Mouse (Mus musculus) embryonic facial prominence, embryonic 11.5 days (tissue): ENCODE data around the gene Npw. TPM values are rescaled to one million over a fixed set of nuclear protein-coding genes. Genes with fewer than 3 reads are reported as not detected.

ENCODE experiments used
- ATAC-seq: fragments of 200-750 bp; cut with Nextera tagmentation; replicated peaks from 2 replicates; pipeline ENCODE4 v1.8.0; 2017; ENCODE audit warnings: low read depth; ENCODE audit not compliant: insufficient number of reproducible peaks, low FRiP score, low TSS enrichment
- DNase-seq: peaks from one replicate; pipeline ENCODE4 v3.0.0-alpha.2; 2015; ENCODE audit warnings: low spot score
- H3K27ac ChIP-seq: fragments of 300-500 bp; sonication (generic); replicated peaks from 2 replicates; pipeline ENCODE4 v1.5.1; 2014; ENCODE audit warnings: mild to moderate bottlenecking, low read depth, low read length, control low read depth
- H3K27me3 ChIP-seq: fragments of 300-500 bp; sonication (generic); 2 replicates; pipeline ENCODE4 v1.6.1; 2014; ENCODE audit warnings: mild to moderate bottlenecking, low read length, moderate library complexity, mixed read lengths; ENCODE audit not compliant: control insufficient read depth, insufficient read depth
- H3K36me3 ChIP-seq: fragments of 300-500 bp; sonication (generic); replicated peaks from 2 replicates; pipeline ENCODE4 v1.6.1; 2014; ENCODE audit warnings: low read depth, mild to moderate bottlenecking, low read length, moderate library complexity, mixed read lengths; ENCODE audit not compliant: control insufficient read depth, insufficient read depth
- H3K4me1 ChIP-seq: fragments of 300-500 bp; sonication (generic); 2 replicates; pipeline ENCODE4 v1.6.1; 2014; ENCODE audit warnings: low read length, mixed read lengths; ENCODE audit not compliant: control insufficient read depth, insufficient read depth
- H3K4me2 ChIP-seq: fragments of 300-500 bp; sonication (generic); 2 replicates; pipeline ENCODE4 v1.6.1; 2014; ENCODE audit warnings: low read depth, mild to moderate bottlenecking, control low read depth, low read length, moderate library complexity
- H3K4me3 ChIP-seq: fragments of 300-500 bp; sonication (generic); 2 replicates; pipeline ENCODE4 v1.5.1; 2014; ENCODE audit warnings: low read depth, low read length, control low read depth
- H3K9ac ChIP-seq: fragments of 300-500 bp; sonication (generic); replicated peaks from 2 replicates; pipeline ENCODE4 v1.6.1; 2014; ENCODE audit warnings: mild to moderate bottlenecking, control low read depth, low read length
- H3K9me3 ChIP-seq: fragments of 300-500 bp; sonication (generic); replicated peaks from 2 replicates; pipeline ENCODE4 v1.6.1; 2016; ENCODE audit warnings: mild to moderate bottlenecking, low read length, inconsistent platforms, mixed read lengths; ENCODE audit not compliant: control insufficient read depth
- WGBS: fragments of 180-500 bp; shearing (Covaris S2); extraction: QIAGEN DNeasy Blood & Tissue Kit; methylation state at CpG from one replicate; pipeline ENCODE4 v1.1.7; 2014; 5-methylcytosine and 5-hydroxymethylcytosine counted together
- polyA plus RNA-seq: library from polyadenylated mRNA; unstranded; fragments of >200 nt; fragmentation: Nextera tagmentation; extraction: Ambion mirVana; gene quantifications from 2 replicates; pipeline ENCODE4 v1.2.1, GENCODE M21; 2014

The Npw gene
- 0.48 TPM in 1 of 2 replicates, not detected in the other for polyA plus RNA-seq

DNA sequence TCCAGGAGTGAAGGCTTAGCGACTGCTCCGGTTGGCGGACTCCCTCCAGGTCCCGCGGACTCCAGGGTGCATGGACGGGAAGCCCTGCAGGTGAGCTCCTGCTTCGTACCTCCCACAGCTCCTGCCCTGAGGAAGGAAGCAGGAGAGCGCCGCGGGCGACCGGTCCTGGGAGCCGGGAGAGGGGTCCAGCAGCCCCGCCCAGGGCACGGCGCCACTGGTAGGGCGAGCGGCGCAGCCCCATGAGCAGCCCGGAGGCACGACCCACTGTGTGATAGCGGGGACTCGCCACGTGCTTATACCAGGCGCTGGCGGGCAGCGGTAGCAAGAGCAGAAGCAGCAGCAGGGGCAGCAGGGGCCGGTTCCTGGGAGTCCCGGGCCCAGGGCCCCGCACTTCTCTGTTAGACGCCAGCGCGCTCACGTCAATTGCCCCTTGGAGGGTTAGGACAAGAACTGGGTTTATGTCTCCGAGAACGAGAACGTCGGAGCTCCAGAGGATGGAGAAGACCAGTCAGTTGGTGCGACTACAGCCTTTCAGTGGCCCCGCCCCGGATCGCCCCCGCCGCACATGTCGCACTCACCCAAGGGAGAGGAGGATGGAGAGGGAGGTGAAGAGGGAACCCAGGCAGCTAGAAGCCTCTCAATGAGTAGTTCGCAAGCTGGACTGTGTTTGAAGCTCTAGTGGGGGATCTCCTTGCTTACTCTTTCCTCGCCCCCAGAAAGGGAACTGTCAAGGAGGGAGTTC, at the start of gene Npw:
Gene Npw, minus strand, starts transcription at position 441 of the 742 bp plus-strand sequence.
- no peak for ATAC-seq
- Histone ChIP-seq H3K9ac (peak within 1 kb of the TSS; percentile 54), H3K27me3 (peaks cover 32% of the 10 kb centered on the region), H3K4me3 (peak within 1 kb of the TSS; percentile 38), H3K4me1 (peaks cover 4% of the 10 kb centered on the region; the same call in 1 of the 2 replicates), H3K4me2 (peak within 1 kb of the TSS; percentile 91), H3K36me3 (no peaks in the 10 kb centered on the region), H3K27ac (no peak within 1 kb of the TSS), H3K9me3 (no peaks in the 10 kb centered on the region)
- 2% methylated on average over 47 of the region's 47 CpGs for WGBS
- peak; percentile 43 for DNase-seq

DNA sequence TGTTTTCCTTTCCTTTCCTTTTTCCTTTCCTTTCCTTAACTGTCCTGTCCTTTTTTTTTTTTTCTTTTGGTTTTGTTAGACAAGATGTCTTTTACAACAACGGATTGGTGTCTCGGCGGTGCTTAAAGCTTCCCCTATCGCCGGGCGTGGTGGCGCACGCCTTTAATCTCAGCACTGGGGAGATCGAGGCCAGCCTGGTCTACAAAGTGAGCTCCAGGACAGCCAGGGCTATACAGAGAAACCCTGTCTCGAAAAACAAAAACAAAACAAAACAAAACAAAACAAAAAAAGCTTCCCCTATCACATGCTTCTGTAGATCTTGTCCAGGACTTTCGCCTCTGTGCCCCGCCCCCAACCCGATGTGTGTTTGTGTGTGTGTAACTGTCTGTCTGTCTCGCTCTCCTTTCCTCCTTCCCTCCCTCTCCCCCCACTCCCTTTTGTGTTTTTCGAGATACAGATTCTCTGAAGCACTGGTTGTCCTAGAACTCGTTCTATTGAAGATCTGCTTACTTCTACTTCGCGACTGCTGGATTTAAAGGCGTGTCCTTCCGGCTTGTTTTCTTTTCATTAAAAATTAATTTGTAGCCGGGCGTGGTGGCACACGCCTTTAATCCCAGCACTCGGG, 49.7 kb upstream of the Npw start:
- H3K9ac ChIP-seq = peak overlapping the region; percentile 67
- H3K9me3 ChIP-seq = no peaks in the 10 kb centered on the region
- no peaks in the 10 kb centered on the region for H3K4me1 ChIP-seq
- H3K4me2 ChIP-seq = peak overlapping the region; percentile 72
- no peaks in the 10 kb centered on the region for H3K27me3 ChIP-seq
- H3K27ac ChIP-seq = no peak overlapping the region
- DNase-seq (no peak), ATAC-seq (no peak)
- WGBS = 5% methylated on average over 24 of the region's 24 CpGs
- H3K4me3 ChIP-seq = peak overlapping the region; percentile 56
- H3K36me3 ChIP-seq = peaks cover 4% of the 10 kb centered on the region

- H3K27me3 ChIP-seq = no peaks in the 10 kb centered on the region
- H3K4me2 ChIP-seq = peak within 1 kb of the TSS; percentile 72
- H3K4me1 ChIP-seq = no peaks in the 10 kb centered on the region
- H3K27ac ChIP-seq = no peak within 1 kb of the TSS
- ATAC-seq = peak; percentile 71
- no peaks in the 10 kb centered on the region for H3K9me3 ChIP-seq
- H3K36me3 ChIP-seq = peaks cover 4% of the 10 kb centered on the region
- peak within 1 kb of the TSS; percentile 67 for H3K9ac ChIP-seq
- peak; percentile 97 for DNase-seq
- peak within 1 kb of the TSS; percentile 56 for H3K4me3 ChIP-seq
- WGBS = 3% methylated on average over 32 of the region's 32 CpGs
Measured at GRCm38 (mm10) chr17:24706982-24707800, 48.9 kb upstream of the Npw start, which contains the start of gene Tbl3. TSS of gene Tbl3 (minus strand) at chr17:24707660.

DNA sequence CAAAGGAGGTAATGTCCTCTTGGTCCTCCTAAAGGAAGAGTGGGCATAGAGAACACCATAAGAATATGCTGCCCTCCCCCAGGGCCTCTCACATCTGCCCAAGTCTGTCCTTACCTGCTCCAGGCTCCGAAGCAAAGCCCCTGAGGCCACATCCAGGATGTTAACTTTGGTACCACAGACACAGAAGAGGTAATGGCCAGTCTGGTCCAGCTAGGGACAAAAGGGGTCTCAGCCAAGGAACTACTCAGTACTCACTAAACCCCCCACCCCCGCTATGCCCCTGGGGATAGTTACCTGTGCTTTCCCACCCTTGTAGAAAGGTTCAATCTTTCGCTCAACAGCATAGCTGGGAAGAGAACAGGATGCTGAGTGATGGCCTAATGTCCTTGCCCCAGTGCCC, 47.6 kb upstream of the Npw start:
- ATAC-seq (no peak), DNase-seq (no peak)
- Histone ChIP-seq H3K4me2 (no peak overlapping the region), H3K27ac (no peak overlapping the region), H3K36me3 (peaks cover 13% of the 10 kb centered on the region), H3K9me3 (no peaks in the 10 kb centered on the region), H3K4me1 (no peaks in the 10 kb centered on the region), H3K9ac (no peak overlapping the region), H3K27me3 (no peaks in the 10 kb centered on the region), H3K4me3 (no peak overlapping the region)
- 90% methylated on average over 3 of the region's 3 CpGs for WGBS

GRCm38 (mm10) chr17:24701251-24701650, 43.0 kb upstream of the Npw start:
- no peaks in the 10 kb centered on the region for H3K9me3 ChIP-seq
- 85% methylated on average over 9 of the region's 9 CpGs for WGBS
- DNase-seq (no peak), ATAC-seq (no peak)
- no peak overlapping the region for H3K27ac ChIP-seq
- H3K4me3 ChIP-seq = no peak overlapping the region
- H3K9ac ChIP-seq = no peak overlapping the region
- peaks cover 17% of the 10 kb centered on the region for H3K36me3 ChIP-seq
- H3K4me1 ChIP-seq = no peaks in the 10 kb centered on the region; the same call in 1 of the 2 replicates
- H3K4me2 ChIP-seq = no peak overlapping the region
- no peaks in the 10 kb centered on the region for H3K27me3 ChIP-seq

DNA sequence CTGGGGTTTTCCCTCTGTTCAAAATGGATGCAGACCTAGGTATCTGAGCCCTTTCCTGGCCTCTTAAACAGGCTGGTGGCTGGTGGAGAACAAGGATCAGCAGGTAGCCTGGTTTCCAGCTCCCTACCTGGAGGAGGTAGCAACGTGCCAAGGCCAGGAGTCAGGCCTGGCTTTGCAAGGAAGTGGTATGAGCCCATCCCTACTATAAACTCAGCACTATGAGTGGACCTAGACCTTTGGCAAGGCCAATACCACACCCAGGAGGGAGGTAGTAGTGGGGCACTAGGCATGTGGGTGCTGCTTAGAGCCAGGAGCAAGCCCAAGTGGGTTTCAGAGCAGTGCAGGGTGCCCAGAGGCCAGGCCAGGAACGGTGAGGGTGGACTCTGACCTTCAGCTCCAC, 41.2 kb upstream of the Npw start:
- Histone ChIP-seq H3K4me3 (no peak overlapping the region), H3K9ac (no peak overlapping the region), H3K9me3 (no peaks in the 10 kb centered on the region), H3K4me1 (no peaks in the 10 kb centered on the region; the same call in 1 of the 2 replicates), H3K27me3 (no peaks in the 10 kb centered on the region), H3K4me2 (no peak overlapping the region), H3K27ac (no peak overlapping the region), H3K36me3 (peaks cover 13% of the 10 kb centered on the region)
- DNase-seq = no peak
- no peak for ATAC-seq
- WGBS = 83% methylated on average over 2 of the region's 2 CpGs

DNA sequence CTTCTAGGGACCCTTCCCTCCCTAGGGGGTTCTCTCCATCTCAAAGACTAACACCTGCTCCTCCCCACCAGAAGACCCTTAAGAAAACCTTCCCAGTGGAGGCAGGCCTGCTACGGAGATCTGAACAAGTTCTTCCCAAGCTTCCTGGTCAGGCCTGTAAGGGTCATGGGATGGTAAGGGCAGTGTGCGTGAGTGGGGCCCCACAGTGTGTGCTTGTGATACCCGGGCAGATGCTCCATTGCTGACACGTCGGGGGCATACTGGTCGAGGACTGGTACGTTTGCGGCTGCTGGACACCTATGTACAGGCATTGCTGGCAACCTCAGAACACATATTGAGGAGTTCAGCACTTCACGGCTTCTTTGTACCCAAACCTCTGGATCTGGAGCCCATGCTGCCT, 40.5 kb upstream of the Npw start:
- Histone ChIP-seq H3K9me3 (no peaks in the 10 kb centered on the region), H3K4me3 (no peak overlapping the region), H3K27me3 (no peaks in the 10 kb centered on the region), H3K4me2 (no peak overlapping the region), H3K9ac (no peak overlapping the region), H3K36me3 (peaks cover 13% of the 10 kb centered on the region), H3K27ac (no peak overlapping the region), H3K4me1 (no peaks in the 10 kb centered on the region; the same call in 1 of the 2 replicates)
- ATAC-seq (no peak), DNase-seq (no peak)
- WGBS = 65% methylated on average over 9 of the region's 9 CpGs
